Mouse (Mus musculus) liver, postnatal 0 days (tissue): ENCODE data around the gene Stk24.

Source experiments
- CTCF ChIP-seq: sonication (generic); IDR thresholded peaks from 2 replicates; pipeline ENCODE4 v1.5.1; 2016; ENCODE audit warnings: antibody characterized with exemption, low read depth
- EP300 ChIP-seq: IDR thresholded peaks from 2 replicates; pipeline ENCODE4 v1.6.1; 2016; ENCODE audit warnings: antibody characterized with exemption, low read depth, mild to moderate bottlenecking

GRCm38 (mm10) chr14:121318382-121318781 lies 61.4 kb downstream of the Stk24 start:
- TF ChIP-seq EP300 (no peak), CTCF (no peak)
